Mouse (Mus musculus) neutrophil, adult 59 days (primary cell): Measurements from ENCODE around the gene Maip1. TPM values are rescaled to one million over a fixed set of nuclear protein-coding genes. Genes with fewer than 3 reads are reported as not detected.

Experiments
- total RNA-seq, 2 experiments: library from RNA; stranded (reverse); gene quantifications; 1 replicate in 1 of 2; 2 replicates in 1 of 2; pipeline ENCODE4 v1.2.4; 2023

Maip1 gene
- 1 to 10 TPM; 5.8 to 7.4 TPM for total RNA-seq

GRCm38 (mm10) chr1:57406187-57407151, at the start of gene Maip1, which contains the start of gene Tyw5:
Gene Maip1 (plus strand): TSS chr1:57406328.
Gene Tyw5 (minus strand): TSS chr1:57407101.

GRCm38 (mm10) chr1:57377376-57378341, 28.5 kb upstream of the Maip1 start, which contains the start of gene 1700066M21Rik:
Gene 1700066M21Rik (plus strand): TSS chr1:57377620.

Other genes starting within 250 kb of the Maip1 start
- gene 1700066M21Rik, start 28.7 kb upstream of the Maip1 start, total RNA-seq = 1 to 10 TPM; 3.8 to 5.4 TPM
- 1 to 10 TPM; 5.9 to 9.6 TPM for gene Tyw5, start 773 bp downstream of the Maip1 start, total RNA-seq